Mouse (Mus musculus): Measurements from ENCODE around the gene 9130213A22Rik.

- TF ChIP-seq CTCF (IDR thresholded peaks at IDR 0.05; ENCODE audit: low read depth, low read length) (no peak), GATA1 (IDR thresholded peaks at IDR 0.05; ENCODE audit: borderline replicate concordance, low read length) (no peak), POLR2AphosphoS5 (IDR thresholded peaks at IDR 0.05; ENCODE audit: insufficient replicate concordance, low read depth, low read length) (no peak), TAL1 (conservative IDR thresholded peaks at IDR 0.05; ENCODE audit: low read depth, low read length) (no peak)
These were observed 10.5 kb downstream of the 9130213A22Rik start for GRCm38 (mm10) chr11:69111865-69112264.
